Mouse (Mus musculus) E14TG2a.4 (cell line): ENCODE measurements around the gene Prop1.
A peak's percentile ranks its signal among the peaks of the same experiment; 100 is the strongest.

Experiments
- CTCF ChIP-seq: conservative IDR thresholded peaks from 2 replicates; pipeline ENCODE4 v1.5.1; 2014; ENCODE audit warnings: low read length
- POU5F1 ChIP-seq: IDR thresholded peaks from 2 replicates; pipeline ENCODE4 v1.6.1; 2014; ENCODE audit warnings: low read length, borderline replicate concordance

DNA sequence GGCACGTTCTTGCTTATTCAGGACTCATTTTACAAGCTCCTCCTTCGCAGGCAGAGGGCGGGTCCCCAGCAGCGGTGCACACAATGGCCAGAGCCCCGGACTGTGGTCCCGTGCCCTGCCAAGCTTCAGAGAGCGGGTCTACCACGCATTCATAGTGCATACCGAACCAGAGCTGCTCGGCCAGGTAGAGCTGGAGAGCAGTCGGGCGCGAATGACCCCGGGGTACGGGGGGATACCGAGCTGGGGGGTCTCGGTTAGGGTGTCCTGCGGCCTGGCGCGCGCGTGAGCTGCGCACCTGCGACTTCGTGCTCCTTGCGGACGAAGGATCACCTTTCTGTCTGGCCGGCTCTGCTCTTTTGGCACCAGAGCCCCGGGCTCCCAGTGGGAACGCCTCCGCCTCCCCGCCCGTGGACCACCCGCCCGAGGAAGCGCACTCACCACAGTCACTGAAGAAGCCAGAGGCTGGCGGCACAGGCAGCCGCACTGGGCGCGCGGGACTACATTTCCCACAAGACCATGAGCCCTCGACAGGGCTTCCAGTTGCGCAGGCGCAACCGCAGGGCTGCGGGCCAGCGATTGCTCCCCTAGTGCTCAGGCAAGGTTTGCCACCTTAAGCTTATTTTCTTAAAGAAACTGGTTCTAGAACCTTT lies 37.8 kb downstream of the Prop1 start, which contains the start of gene Zfp2:
- TF ChIP-seq CTCF (peak; percentile 33), POU5F1 (no peak)
